Mouse (Mus musculus) stomach, postnatal 0 days (tissue): ENCODE data around the gene Sema3g. TPM values are rescaled to one million over a fixed set of nuclear protein-coding genes. Genes with fewer than 3 reads are reported as not detected.

ENCODE experiments used
- ATAC-seq: fragments of 200-750 bp; cut with Nextera tagmentation; 2 replicates; pipeline ENCODE4 v1.8.0; 2017; ENCODE audit not compliant: low FRiP score, low TSS enrichment
- DNase-seq: peaks from one replicate; pipeline ENCODE4 v3.0.0-alpha.2; 2016; ENCODE audit warnings: low spot score
- H3K27ac ChIP-seq: fragments of 300-500 bp; sonication (generic); replicated peaks from 2 replicates; pipeline ENCODE4 v1.5.1; 2014; ENCODE audit warnings: mild to moderate bottlenecking, control low read depth
- H3K27me3 ChIP-seq: fragments of 300-500 bp; sonication (generic); 2 replicates; pipeline ENCODE4 v1.6.1; 2014; ENCODE audit warnings: low read length; ENCODE audit not compliant: control insufficient read depth, insufficient read depth
- H3K36me3 ChIP-seq: fragments of 300-500 bp; sonication (generic); 2 replicates; pipeline ENCODE4 v1.6.1; 2014; ENCODE audit warnings: low read length, mixed read lengths; ENCODE audit not compliant: control insufficient read depth, insufficient read depth
- H3K4me1 ChIP-seq: fragments of 300-500 bp; sonication (generic); replicated peaks from 2 replicates; pipeline ENCODE4 v1.6.1; 2014; ENCODE audit warnings: antibody characterized with exemption; ENCODE audit not compliant: control insufficient read depth, insufficient read depth
- H3K4me2 ChIP-seq: fragments of 300-500 bp; sonication (generic); replicated peaks from 2 replicates; pipeline ENCODE4 v1.6.1; 2014; ENCODE audit warnings: low read depth, mild to moderate bottlenecking, control low read depth, moderate library complexity
- H3K4me3 ChIP-seq: fragments of 300-500 bp; sonication (generic); 2 replicates; pipeline ENCODE4 v1.5.1; 2014; ENCODE audit warnings: low read depth, low read length, control low read depth
- H3K9ac ChIP-seq: fragments of 300-500 bp; sonication (generic); 2 replicates; pipeline ENCODE4 v1.6.1; 2014; ENCODE audit warnings: mild to moderate bottlenecking, low read length, control low read depth, mixed read lengths
- H3K9me3 ChIP-seq: fragments of 300-500 bp; sonication (generic); 2 replicates; pipeline ENCODE4 v1.6.1; 2016; ENCODE audit warnings: low read length; ENCODE audit not compliant: control insufficient read depth
- CTCF ChIP-seq: IDR thresholded peaks from 2 replicates; pipeline ENCODE4 v1.5.1; 2016; ENCODE audit warnings: antibody characterized with exemption, low read depth, mild to moderate bottlenecking, moderate library complexity
- EP300 ChIP-seq: optimal IDR thresholded peaks from 2 replicates; pipeline ENCODE3; 2016; ENCODE audit warnings: antibody characterized with exemption
- WGBS: fragments of 180-500 bp; shearing (Covaris S2); extraction: QIAGEN DNeasy Blood & Tissue Kit; methylation state at CpG from one replicate; pipeline ENCODE4 v1.1.7; 2014; 5-methylcytosine and 5-hydroxymethylcytosine counted together
- polyA plus RNA-seq: library from polyadenylated mRNA; unstranded; fragments of >200 nt; fragmentation: Nextera tagmentation; extraction: Ambion mirVana; gene quantifications from 2 replicates; pipeline ENCODE4 v1.2.1, GENCODE M21; 2015

The Sema3g gene
- polyA plus RNA-seq, 1 experiment from 2014 or later = 0.38 TPM

GRCm38 (mm10) chr14:31211854-31212253, 5.8 kb upstream of the Sema3g start:
- no peak overlapping the region for H3K27ac ChIP-seq

GRCm38 (mm10) chr14:31212499-31212898, 5.2 kb upstream of the Sema3g start:
- Histone ChIP-seq H3K9me3 (no peaks in the 10 kb centered on the region), H3K4me3 (no peak overlapping the region), H3K4me2 (no peak overlapping the region), H3K27me3 (no peaks in the 10 kb centered on the region), H3K27ac (no peak overlapping the region), H3K9ac (no peak overlapping the region), H3K36me3 (no peaks in the 10 kb centered on the region), H3K4me1 (no peaks in the 10 kb centered on the region)
- no peak for DNase-seq
- ATAC-seq = no peak
- WGBS = 42% methylated on average over 3 of the region's 3 CpGs
- TF ChIP-seq CTCF = no peak
- no peak for TF ChIP-seq EP300

More at GRCm38 (mm10) chr14:31211854-31212253, 5.8 kb upstream of the Sema3g start:
- Histone ChIP-seq H3K4me3 (no peak overlapping the region), H3K27me3 (no peaks in the 10 kb centered on the region), H3K4me2 (no peak overlapping the region), H3K36me3 (no peaks in the 10 kb centered on the region), H3K9me3 (no peaks in the 10 kb centered on the region), H3K9ac (no peak overlapping the region), H3K4me1 (no peaks in the 10 kb centered on the region)
- WGBS = 90% methylated on average over 6 of the region's 6 CpGs
- DNase-seq (no peak), ATAC-seq (no peak)
- TF ChIP-seq EP300 (no peak), CTCF (no peak)

GRCm38 (mm10) chr14:31213868-31214267, 3.8 kb upstream of the Sema3g start:
- ATAC-seq (no peak), DNase-seq (no peak)
- no peak overlapping the region for H3K9ac ChIP-seq
- TF ChIP-seq EP300 = no peak
- no peak for TF ChIP-seq CTCF
- H3K36me3 ChIP-seq = no peaks in the 10 kb centered on the region
- no peak overlapping the region for H3K4me3 ChIP-seq
- 61% methylated on average over 8 of the region's 8 CpGs for WGBS
- H3K4me1 ChIP-seq = no peaks in the 10 kb centered on the region
- H3K4me2 ChIP-seq = no peak overlapping the region
- no peaks in the 10 kb centered on the region for H3K27me3 ChIP-seq
- no peaks in the 10 kb centered on the region for H3K9me3 ChIP-seq
- no peak overlapping the region for H3K27ac ChIP-seq

- Histone ChIP-seq H3K9me3 (no peaks in the 10 kb centered on the region), H3K9ac (no peak overlapping the region), H3K4me3 (no peak overlapping the region), H3K27ac (no peak overlapping the region), H3K36me3 (no peaks in the 10 kb centered on the region), H3K4me2 (no peak overlapping the region), H3K4me1 (no peaks in the 10 kb centered on the region), H3K27me3 (no peaks in the 10 kb centered on the region)
- no peak for TF ChIP-seq CTCF
- TF ChIP-seq EP300 = no peak
- 81% methylated on average over 3 of the region's 3 CpGs for whole genome bisulfite sequencing
- DNase-seq = no peak
- ATAC-seq = no peak
Measured at GRCm38 (mm10) chr14:31214684-31215083, 3.0 kb upstream of the Sema3g start.

DNA sequence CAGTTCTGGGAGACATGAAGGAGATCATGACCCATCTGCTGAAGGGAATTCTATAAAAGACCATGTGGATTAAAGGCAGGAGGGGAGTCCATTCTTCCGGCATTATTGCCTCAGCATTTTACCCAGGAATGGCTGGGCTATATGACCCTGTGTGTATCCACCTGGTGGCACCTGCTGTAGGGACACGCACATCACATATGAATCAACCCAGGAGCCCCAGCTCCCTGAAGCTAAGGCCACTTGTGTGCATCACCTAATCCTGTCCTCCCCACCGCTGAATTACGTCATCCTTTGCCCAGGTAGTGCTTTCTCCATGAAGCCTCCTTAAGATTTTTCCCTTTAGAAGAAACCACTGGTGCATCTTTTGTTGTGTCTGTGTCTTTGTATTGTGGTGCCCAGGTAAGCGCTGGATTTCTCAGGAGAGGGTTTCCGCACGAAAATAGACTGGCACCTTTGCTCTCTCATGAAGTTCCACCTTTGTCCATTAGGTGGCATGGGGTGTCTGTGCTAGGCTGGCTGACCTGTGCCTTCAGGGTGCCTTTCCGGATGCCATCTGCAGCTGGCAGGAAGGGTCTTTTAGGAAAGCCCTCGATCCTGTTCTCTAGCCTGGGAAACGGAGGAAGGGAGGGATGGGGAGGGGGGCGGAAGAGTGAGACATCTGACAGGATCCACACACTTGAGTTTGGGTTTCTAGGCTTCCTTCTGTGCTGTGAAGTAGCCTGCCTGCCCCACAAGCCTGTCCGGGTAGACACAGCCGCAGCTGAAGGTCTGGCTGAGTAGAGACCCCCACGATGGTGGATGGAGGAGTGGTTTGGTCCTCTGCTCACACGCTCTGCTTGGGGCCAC, 2.3 kb upstream of the Sema3g start:
- H3K4me1 ChIP-seq = no peaks in the 10 kb centered on the region
- DNase-seq = peak; percentile 71
- H3K27me3 ChIP-seq = no peaks in the 10 kb centered on the region
- no peaks in the 10 kb centered on the region for H3K36me3 ChIP-seq
- TF ChIP-seq EP300 (no peak), CTCF (peak; percentile 95)
- H3K9ac ChIP-seq = no peak overlapping the region
- H3K4me3 ChIP-seq = no peak overlapping the region
- no peaks in the 10 kb centered on the region for H3K9me3 ChIP-seq
- WGBS = 30% methylated on average over 15 of the region's 15 CpGs
- no peak overlapping the region for H3K4me2 ChIP-seq
- H3K27ac ChIP-seq = 0 out of 2 replicates have a peak overlapping the region, but pooled peaks have one; percentile 13
- peak; percentile 68 for ATAC-seq

- ATAC-seq (no peak), DNase-seq (no peak)
- Histone ChIP-seq H3K27ac (0 out of 2 replicates have a peak within 1 kb of the TSS, but pooled peaks have one; percentile 13), H3K36me3 (no peaks in the 10 kb centered on the region), H3K9me3 (no peaks in the 10 kb centered on the region), H3K4me1 (no peaks in the 10 kb centered on the region), H3K4me3 (no peak within 1 kb of the TSS), H3K27me3 (no peaks in the 10 kb centered on the region), H3K4me2 (0 out of 2 replicates have a peak within 1 kb of the TSS, but pooled peaks have one; percentile 26), H3K9ac (no peak within 1 kb of the TSS)
- TF ChIP-seq CTCF (no peak), EP300 (no peak)
- WGBS = 73% methylated on average over 2 of the region's 2 CpGs
Measured at GRCm38 (mm10) chr14:31216846-31217245, 814 bp upstream of the Sema3g start, which contains the start of gene Nisch. Gene Nisch (minus strand): TSS chr14:31216946.
